Mouse (Mus musculus) stomach, postnatal 0 days (tissue): ENCODE measurements around the gene Bcar3. TPM values are rescaled to one million over a fixed set of nuclear protein-coding genes. Genes with fewer than 3 reads are reported as not detected.

Experiments
- ATAC-seq: fragments of 200-750 bp; cut with Nextera tagmentation; 2 replicates; pipeline ENCODE4 v1.8.0; 2017; ENCODE audit not compliant: low FRiP score, low TSS enrichment
- DNase-seq: peaks from one replicate; pipeline ENCODE4 v3.0.0-alpha.2; 2016; ENCODE audit warnings: low spot score
- H3K27ac ChIP-seq: fragments of 300-500 bp; sonication (generic); replicated peaks from 2 replicates; pipeline ENCODE4 v1.5.1; 2014; ENCODE audit warnings: mild to moderate bottlenecking, control low read depth
- H3K27me3 ChIP-seq: fragments of 300-500 bp; sonication (generic); 2 replicates; pipeline ENCODE4 v1.6.1; 2014; ENCODE audit warnings: low read length; ENCODE audit not compliant: control insufficient read depth, insufficient read depth
- H3K36me3 ChIP-seq: fragments of 300-500 bp; sonication (generic); 2 replicates; pipeline ENCODE4 v1.6.1; 2014; ENCODE audit warnings: low read length, mixed read lengths; ENCODE audit not compliant: control insufficient read depth, insufficient read depth
- H3K4me1 ChIP-seq: fragments of 300-500 bp; sonication (generic); replicated peaks from 2 replicates; pipeline ENCODE4 v1.6.1; 2014; ENCODE audit warnings: antibody characterized with exemption; ENCODE audit not compliant: control insufficient read depth, insufficient read depth
- H3K4me2 ChIP-seq: fragments of 300-500 bp; sonication (generic); replicated peaks from 2 replicates; pipeline ENCODE4 v1.6.1; 2014; ENCODE audit warnings: low read depth, mild to moderate bottlenecking, control low read depth, moderate library complexity
- H3K4me3 ChIP-seq: fragments of 300-500 bp; sonication (generic); 2 replicates; pipeline ENCODE4 v1.5.1; 2014; ENCODE audit warnings: low read depth, low read length, control low read depth
- H3K9ac ChIP-seq: fragments of 300-500 bp; sonication (generic); 2 replicates; pipeline ENCODE4 v1.6.1; 2014; ENCODE audit warnings: mild to moderate bottlenecking, low read length, control low read depth, mixed read lengths
- H3K9me3 ChIP-seq: fragments of 300-500 bp; sonication (generic); 2 replicates; pipeline ENCODE4 v1.6.1; 2016; ENCODE audit warnings: low read length; ENCODE audit not compliant: control insufficient read depth
- CTCF ChIP-seq: IDR thresholded peaks from 2 replicates; pipeline ENCODE4 v1.5.1; 2016; ENCODE audit warnings: antibody characterized with exemption, low read depth, mild to moderate bottlenecking, moderate library complexity
- EP300 ChIP-seq: optimal IDR thresholded peaks from 2 replicates; pipeline ENCODE3; 2016; ENCODE audit warnings: antibody characterized with exemption
- WGBS: fragments of 180-500 bp; shearing (Covaris S2); extraction: QIAGEN DNeasy Blood & Tissue Kit; methylation state at CpG from one replicate; pipeline ENCODE4 v1.1.7; 2014; 5-methylcytosine and 5-hydroxymethylcytosine counted together
- polyA plus RNA-seq: library from polyadenylated mRNA; unstranded; fragments of >200 nt; fragmentation: Nextera tagmentation; extraction: Ambion mirVana; gene quantifications from 2 replicates; pipeline ENCODE4 v1.2.1, GENCODE M21; 2015

Gene Bcar3
- polyA plus RNA-seq, 1 experiment from 2014 or later, result 12.6 TPM

DNA sequence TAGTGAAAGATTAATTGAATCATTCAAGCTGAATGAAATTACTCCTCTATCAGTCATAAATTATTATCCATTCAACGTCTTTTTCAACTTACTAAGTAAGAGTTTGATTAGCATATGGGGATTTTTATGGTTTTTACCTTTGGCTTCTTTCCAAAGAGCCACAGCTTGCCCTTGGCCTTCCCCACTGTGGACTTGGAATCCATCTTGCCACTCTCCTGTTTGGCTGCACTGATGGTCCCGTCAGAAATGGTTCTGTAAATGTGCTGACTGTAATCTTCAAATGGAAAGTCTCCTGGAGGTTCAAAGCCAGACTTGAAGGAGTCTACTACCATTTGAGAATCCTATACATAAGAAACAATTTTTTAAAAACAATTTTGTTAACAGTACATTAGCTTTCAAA lies 263.8 kb downstream of the Bcar3 start:
- Histone ChIP-seq H3K9me3 (no peaks in the 10 kb centered on the region), H3K27me3 (no peaks in the 10 kb centered on the region), H3K4me2 (no peak overlapping the region), H3K36me3 (no peaks in the 10 kb centered on the region), H3K4me3 (no peak overlapping the region), H3K4me1 (no peaks in the 10 kb centered on the region), H3K9ac (no peak overlapping the region), H3K27ac (no peak overlapping the region)
- DNase-seq (no peak), ATAC-seq (no peak)
- TF ChIP-seq CTCF (no peak), EP300 (no peak)
- 52% methylated on average over 2 of the region's 2 CpGs for WGBS

DNA sequence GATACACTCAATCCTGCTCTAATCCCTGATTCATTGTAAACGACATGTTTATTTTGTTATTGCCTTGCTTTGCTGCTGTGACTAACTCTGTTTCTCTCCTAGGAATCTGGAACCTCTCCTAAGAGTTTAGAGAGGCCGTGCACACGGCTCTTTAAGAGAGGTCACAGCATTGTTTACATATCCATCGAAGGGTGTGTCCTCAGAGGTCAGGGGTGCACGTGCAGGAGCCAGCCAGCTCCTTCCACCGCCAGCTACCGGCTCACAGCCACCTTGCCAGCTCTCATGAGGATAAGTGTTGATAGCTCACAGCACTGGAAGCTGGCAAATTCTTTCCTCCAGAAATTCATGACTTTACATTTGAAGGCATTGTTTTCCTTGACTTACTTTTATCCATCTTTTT lies 271.3 kb downstream of the Bcar3 start:
- ATAC-seq, result peak; percentile 94
- WGBS, result 11% methylated on average over 7 of the region's 7 CpGs
- 0 out of 2 replicates have a peak, but pooled peaks cover 4% of the 10 kb centered on the region for H3K36me3 ChIP-seq
- TF ChIP-seq EP300 (no peak), CTCF (no peak)
- H3K9me3 ChIP-seq, result no peaks in the 10 kb centered on the region
- H3K27ac ChIP-seq, result no peak overlapping the region; the same call in 1 of the 2 replicates
- peak; percentile 75 for DNase-seq
- H3K4me3 ChIP-seq, result no peak overlapping the region
- H3K9ac ChIP-seq, result no peak overlapping the region
- peaks cover 3% of the 10 kb centered on the region; the same call in 1 of the 2 replicates for H3K4me1 ChIP-seq
- no peak overlapping the region for H3K4me2 ChIP-seq
- H3K27me3 ChIP-seq, result no peaks in the 10 kb centered on the region

DNA sequence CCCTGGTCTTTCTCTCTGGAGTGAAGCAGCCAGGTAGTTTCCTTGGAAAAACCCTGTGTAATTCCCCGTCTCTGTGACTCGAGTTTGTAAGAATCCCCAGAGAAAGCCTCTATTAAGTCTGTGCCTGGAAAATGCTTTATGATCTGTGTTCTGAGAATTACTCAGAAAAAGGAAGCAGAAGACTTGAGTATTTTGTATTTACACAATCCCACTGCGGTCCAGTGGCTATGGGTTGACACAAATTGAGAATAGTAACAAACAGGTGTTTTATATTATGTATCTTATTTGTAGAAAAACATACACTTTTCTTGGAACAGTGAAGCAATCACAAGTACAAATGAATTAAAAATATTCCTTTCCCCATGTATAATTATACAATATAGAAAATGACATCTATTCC lies 272.2 kb downstream of the Bcar3 start:
- Histone ChIP-seq H3K27ac (no peak overlapping the region), H3K27me3 (no peaks in the 10 kb centered on the region), H3K4me3 (no peak overlapping the region), H3K9ac (no peak overlapping the region), H3K36me3 (0 out of 2 replicates have a peak, but pooled peaks cover 4% of the 10 kb centered on the region), H3K4me2 (no peak overlapping the region), H3K4me1 (peaks cover 3% of the 10 kb centered on the region; the same call in 1 of the 2 replicates), H3K9me3 (no peaks in the 10 kb centered on the region)
- WGBS, result 63% methylated on average over 3 of the region's 3 CpGs
- ATAC-seq (no peak), DNase-seq (no peak)
- TF ChIP-seq CTCF (no peak), EP300 (no peak)

DNA sequence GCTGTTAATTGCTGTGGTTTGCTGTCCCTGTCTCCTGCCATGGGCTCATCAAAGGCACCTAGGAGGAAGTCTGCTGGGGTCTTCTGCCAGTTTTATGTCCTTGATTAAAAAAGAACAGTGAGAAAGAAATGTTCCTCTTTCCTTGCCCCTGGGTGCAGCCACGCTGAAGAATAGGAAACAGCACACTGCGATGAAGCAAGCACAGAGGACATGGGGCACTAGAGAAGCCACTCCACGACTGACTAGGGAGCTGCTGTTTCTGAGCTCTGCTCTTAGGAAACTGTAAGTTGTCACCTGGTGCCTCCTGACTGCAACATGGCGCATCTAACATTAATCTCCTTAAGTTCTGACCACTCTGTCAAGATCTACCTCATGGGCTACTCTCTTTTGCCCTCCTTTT lies 272.6 kb downstream of the Bcar3 start:
- H3K36me3 ChIP-seq, result 0 out of 2 replicates have a peak, but pooled peaks cover 4% of the 10 kb centered on the region
- DNase-seq, result no peak
- H3K4me2 ChIP-seq, result no peak overlapping the region
- no peaks in the 10 kb centered on the region for H3K9me3 ChIP-seq
- TF ChIP-seq CTCF (no peak), EP300 (no peak)
- no peak overlapping the region for H3K4me3 ChIP-seq
- H3K9ac ChIP-seq, result no peak overlapping the region
- H3K4me1 ChIP-seq, result peaks cover 3% of the 10 kb centered on the region; the same call in 1 of the 2 replicates
- no peak overlapping the region for H3K27ac ChIP-seq
- ATAC-seq, result no peak
- H3K27me3 ChIP-seq, result no peaks in the 10 kb centered on the region
- WGBS, result 71% methylated on average over 4 of the region's 4 CpGs

DNA sequence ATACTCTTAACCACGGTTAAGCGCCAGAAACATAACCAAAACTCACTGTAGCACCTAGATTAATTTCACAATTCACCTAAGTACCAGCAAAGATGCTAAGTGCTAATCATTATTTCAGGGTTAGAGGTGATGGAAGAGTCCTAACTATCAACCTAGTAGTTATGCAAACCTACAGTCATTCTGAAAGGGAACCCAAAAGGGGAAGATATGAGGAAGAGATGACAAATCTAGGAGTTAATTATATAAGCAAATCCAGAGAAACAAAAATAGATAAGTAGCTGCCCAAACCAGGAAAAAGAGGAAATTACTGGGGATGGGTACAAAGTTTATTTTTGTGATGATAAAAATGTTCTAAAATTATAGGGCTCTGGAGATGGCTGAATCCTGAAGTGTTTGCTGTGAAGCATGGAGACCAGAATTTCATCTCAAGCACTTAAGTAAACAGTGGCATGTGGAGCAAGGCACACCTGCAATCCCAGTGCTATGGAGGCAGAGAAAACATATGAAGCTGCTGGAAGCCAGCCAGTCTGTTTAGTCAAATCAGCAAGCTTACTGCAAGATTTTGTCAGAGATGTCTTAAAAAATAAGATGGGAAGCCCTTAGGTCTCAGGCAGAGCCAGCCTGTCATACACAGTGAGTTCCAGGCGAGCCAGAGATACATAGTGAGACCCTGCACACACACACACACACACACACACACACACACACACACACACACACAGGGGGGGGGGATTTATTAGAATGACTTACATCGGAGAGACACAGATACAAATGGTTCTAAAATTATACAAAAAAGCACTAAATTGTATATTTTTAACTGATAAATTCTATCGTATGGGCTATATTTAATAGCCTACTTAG lies 279.7 kb downstream of the Bcar3 start:
- Histone ChIP-seq H3K4me3 (no peak overlapping the region), H3K36me3 (no peaks in the 10 kb centered on the region), H3K4me2 (no peak overlapping the region), H3K4me1 (no peaks in the 10 kb centered on the region), H3K9ac (no peak overlapping the region), H3K9me3 (no peaks in the 10 kb centered on the region), H3K27me3 (no peaks in the 10 kb centered on the region), H3K27ac (no peak overlapping the region)
- TF ChIP-seq EP300, result no peak
- no peak for TF ChIP-seq CTCF
- 0 out of 2 replicates have a peak, but pooled peaks have one; percentile 35 for ATAC-seq
- WGBS, result 80% methylated on average over 5 of the region's 5 CpGs
- no peak for DNase-seq

DNA sequence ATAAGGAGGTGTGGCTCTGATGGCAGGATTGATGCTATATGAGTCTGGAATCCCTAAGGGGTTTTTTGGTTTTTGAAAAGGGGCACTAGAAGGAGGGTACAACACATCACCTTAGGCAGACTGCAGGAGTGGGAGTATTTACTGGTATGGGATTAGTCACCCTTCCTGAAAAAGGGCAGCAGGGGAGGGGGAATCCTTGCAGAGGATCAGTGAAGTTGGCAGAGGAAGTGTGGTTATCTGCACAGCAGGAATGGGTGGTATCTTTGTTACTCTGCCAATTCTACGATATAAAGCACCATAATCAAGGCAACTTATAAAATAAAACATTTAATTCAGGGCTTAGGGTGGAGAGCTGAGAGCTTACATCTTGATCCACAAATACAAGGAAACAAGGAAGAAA lies 281.0 kb downstream of the Bcar3 start:
- Histone ChIP-seq H3K27ac (no peak overlapping the region), H3K9ac (no peak overlapping the region), H3K4me3 (no peak overlapping the region), H3K27me3 (no peaks in the 10 kb centered on the region), H3K9me3 (no peaks in the 10 kb centered on the region), H3K4me2 (no peak overlapping the region), H3K4me1 (no peaks in the 10 kb centered on the region), H3K36me3 (no peaks in the 10 kb centered on the region)
- 50% methylated on average over 1 of the region's 1 CpGs for WGBS
- no peak for ATAC-seq
- TF ChIP-seq CTCF, result no peak
- no peak for TF ChIP-seq EP300
- DNase-seq, result no peak
